Mouse (Mus musculus): ENCODE data around the gene Dgkd. TPM values are rescaled to one million over a fixed set of nuclear protein-coding genes. Genes with fewer than 3 reads are reported as not detected.

Dgkd gene
- total and polyA plus RNA-seq, 3 experiments: 29.5 to 135 (median 39.5) TPM

DNA sequence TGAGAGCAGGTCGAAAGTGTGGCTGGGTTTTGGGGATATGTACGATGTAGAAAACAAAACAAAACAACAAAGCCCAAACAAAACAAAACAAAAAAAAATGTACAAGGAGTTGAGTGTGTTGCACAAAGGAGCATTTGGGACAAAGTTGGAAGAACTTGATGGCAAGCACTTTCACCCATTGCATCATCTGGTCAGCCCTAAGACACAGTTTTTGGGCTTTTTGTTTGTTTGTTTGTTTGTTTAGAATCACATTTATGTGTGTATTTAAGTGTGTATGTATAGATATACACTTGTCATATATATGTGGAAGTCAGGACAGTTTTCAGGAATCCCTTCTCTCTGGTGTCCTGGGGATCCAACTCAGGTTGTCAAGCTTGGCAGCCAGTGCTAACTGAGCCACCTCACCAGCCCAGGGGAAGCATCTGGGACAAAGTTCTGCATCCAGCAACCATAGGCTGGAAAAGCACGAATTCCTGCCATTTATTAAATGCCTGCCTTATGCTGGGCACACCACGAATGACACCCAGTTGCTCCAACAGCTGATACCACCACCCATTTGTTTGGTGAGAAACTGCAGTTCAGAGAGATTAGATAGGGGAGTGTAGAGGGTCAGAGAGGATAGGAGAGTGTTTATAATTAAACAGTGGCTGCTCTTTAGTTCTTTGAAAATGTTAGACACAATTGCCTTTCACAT is 5.5 kb upstream of the Dgkd start:
- Histone ChIP-seq H3K27ac (ENCODE audit: control insufficient read depth, low read depth, low read length) (no peak overlapping the region), H3K9ac (ENCODE audit: control insufficient read depth, low read depth, low read length, poor library complexity, severe bottlenecking) (no peak overlapping the region; the same call in 1 of the 2 replicates), H3K4me1 (ENCODE audit: control insufficient read depth in 1 of 2, insufficient read depth in 2 of 2, low read length in 2 of 2) (peaks cover 29% of the 10 kb centered on the region in 2 experiments)

DNA sequence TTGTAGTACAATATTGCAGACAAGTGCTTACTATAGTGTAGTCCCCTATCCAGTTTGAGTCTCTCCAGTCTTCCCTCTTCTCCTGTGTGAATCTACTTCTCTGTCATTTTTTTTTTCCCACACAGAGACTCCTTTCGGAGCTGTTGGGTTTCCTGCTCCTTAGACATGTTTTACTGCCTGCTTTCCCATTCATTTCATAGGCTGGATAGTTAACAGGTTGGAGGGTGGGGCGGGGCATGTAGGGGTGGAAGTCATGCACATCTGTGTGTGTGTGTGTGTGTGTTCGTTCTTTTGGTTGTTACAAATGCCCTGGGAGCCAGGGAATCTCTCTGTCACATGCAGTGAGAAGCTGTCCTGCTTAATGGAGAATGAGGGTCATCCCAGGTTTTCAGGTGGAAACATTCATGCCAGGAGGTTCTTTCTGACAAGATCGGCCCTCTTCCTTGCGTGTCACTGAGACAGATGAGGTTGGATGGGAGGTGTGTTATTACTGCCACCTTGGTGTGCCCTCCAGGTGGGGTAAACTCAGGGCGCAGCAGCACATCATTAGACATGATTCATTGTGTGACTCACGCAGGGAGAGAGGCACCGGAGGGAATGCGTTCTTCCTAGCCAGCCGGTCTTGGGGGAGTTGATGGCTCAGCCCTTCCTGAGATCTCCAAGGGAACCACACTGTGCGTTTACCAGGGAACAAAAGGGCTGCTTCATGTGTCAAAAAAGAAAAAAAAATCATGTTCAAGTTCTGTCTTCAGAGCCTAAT is 4.7 kb upstream of the Dgkd start:
- peak; percentile 37 for DNase-seq (ENCODE audit: low read depth, low spot score)
- Histone ChIP-seq H3K79me2 (ENCODE audit: control insufficient read depth, insufficient read depth, low read length, poor library complexity) (peaks cover 3% of the 10 kb centered on the region), H3K9me3 (replicated peaks; ENCODE audit: insufficient read depth, low read length) (no peaks in the 10 kb centered on the region), H3K36me3 (ENCODE audit: control insufficient read depth in 1 of 2, insufficient read depth in 2 of 2, low read length in 2 of 2) (peaks cover 0 to 24% of the 10 kb centered on the region in 2 experiments; a peak in 2 of 4 replicates), H3K27me3 (ENCODE audit: control insufficient read depth in 1 of 2, insufficient read depth in 2 of 2, low read length in 2 of 2) (no peaks in the 10 kb centered on the region), H3K4me3 (ENCODE audit: control insufficient read depth in 1 of 2, insufficient read depth in 1 of 2, low read depth in 2 of 2, low read length in 2 of 2) (peak overlapping the region in 1 of 2 experiments; percentile 21; a peak in 1 of 4 replicates), H3K27ac (ENCODE audit: control insufficient read depth, low read depth, low read length) (no peak overlapping the region), H3K4me1 (ENCODE audit: control insufficient read depth in 1 of 2, insufficient read depth in 2 of 2, low read length in 2 of 2) (peaks cover 29% of the 10 kb centered on the region in 2 experiments), H3K9ac (ENCODE audit: control insufficient read depth, low read depth, low read length, poor library complexity, severe bottlenecking) (0 out of 2 replicates have a peak overlapping the region, but pooled peaks have one; percentile 0)
- TF ChIP-seq E2F4 (IDR thresholded peaks at IDR 0.05; ENCODE audit: borderline replicate concordance, low read depth, low read length): no peak
- no peak for TF ChIP-seq JUND (IDR thresholded peaks at IDR 0.05; ENCODE audit: low read depth, low read length)
- no peak for TF ChIP-seq MYB (IDR thresholded peaks at IDR 0.05; ENCODE audit: low read depth, low read length)
- TF ChIP-seq TCF12 (IDR thresholded peaks at IDR 0.05; ENCODE audit: low read depth, low read length): peak; percentile 17; the same call in 1 of the 2 replicates
- no peak for TF ChIP-seq GATA1 (IDR thresholded peaks at IDR 0.05; ENCODE audit: low read depth, low read length)
- TF ChIP-seq CTCF (IDR thresholded peaks at IDR 0.05 in 2 of 3, conservative IDR thresholded peaks at IDR 0.05 in 1 of 3; ENCODE audit: control insufficient read depth in 1 of 3, insufficient read depth in 1 of 3, low read depth in 2 of 3, low read length in 3 of 3, poor library complexity in 1 of 3, severe bottlenecking in 1 of 3): no peak
- TF ChIP-seq USF2 (IDR thresholded peaks at IDR 0.05; ENCODE audit: borderline replicate concordance in 1 of 2, insufficient read depth in 1 of 2, low read depth in 1 of 2, low read length in 2 of 2): no peak

More for the DNA sequence above, 5.5 kb upstream of the Dgkd start:
- TF ChIP-seq SIN3A (IDR thresholded peaks at IDR 0.05; ENCODE audit: low read length) (peak; percentile 74), ETS1 (IDR thresholded peaks at IDR 0.05; ENCODE audit: low read depth, low read length) (peak; percentile 93), MEF2A (IDR thresholded peaks at IDR 0.05; ENCODE audit: extremely low read depth, insufficient replicate concordance, low read depth, low read length, poor library complexity, severe bottlenecking) (no peak), GATA1 (IDR thresholded peaks at IDR 0.05; ENCODE audit: low read depth, low read length) (peak; percentile 48; the same call in 1 of the 2 replicates), BHLHE40 (IDR thresholded peaks at IDR 0.05; ENCODE audit: borderline replicate concordance, low read depth, low read length) (no peak), EP300 (IDR thresholded peaks at IDR 0.05; ENCODE audit: low read depth in 1 of 2, low read length in 2 of 2) (no peak; a peak in 2 of 4 replicates), TCF12 (IDR thresholded peaks at IDR 0.05; ENCODE audit: low read depth, low read length) (peak; percentile 57; the same call in 1 of the 2 replicates), RCOR1 (IDR thresholded peaks at IDR 0.05; ENCODE audit: low read depth, low read length) (no peak), POLR2A (IDR thresholded peaks at IDR 0.05; ENCODE audit: control insufficient read depth in 1 of 2, insufficient read depth in 1 of 2, low read depth in 1 of 2, low read length in 2 of 2, poor library complexity in 1 of 2) (no peak)
- Histone ChIP-seq H3K9me3 (replicated peaks; ENCODE audit: insufficient read depth, low read length) (no peaks in the 10 kb centered on the region), H3K4me3 (ENCODE audit: control insufficient read depth in 1 of 2, insufficient read depth in 1 of 2, low read depth in 2 of 2, low read length in 2 of 2) (peak overlapping the region in 1 of 2 experiments; percentile 21; a peak in 1 of 4 replicates), H3K27me3 (ENCODE audit: control insufficient read depth in 1 of 2, insufficient read depth in 2 of 2, low read length in 2 of 2) (no peaks in the 10 kb centered on the region), H3K36me3 (ENCODE audit: control insufficient read depth in 1 of 2, insufficient read depth in 2 of 2, low read length in 2 of 2) (peaks cover 0 to 24% of the 10 kb centered on the region in 2 experiments; a peak in 2 of 4 replicates), H3K79me2 (ENCODE audit: control insufficient read depth, insufficient read depth, low read length, poor library complexity) (no peaks in the 10 kb centered on the region; the same call in 1 of the 2 replicates)
- DNase-seq (ENCODE audit: low read depth, low spot score): peak; percentile 41

Data from MEL (cell line).